Mouse (Mus musculus): ENCODE data around the gene Vti1a.
A peak's percentile ranks its signal among the peaks of the same experiment; 100 is the strongest.

Gene Vti1a

GRCm38 (mm10) chr19:55530041-55530440 lies 213.9 kb downstream of the Vti1a start:
- DNase-seq: peak; percentile 21

- no peak for DNase-seq
Measured at GRCm38 (mm10) chr19:55532681-55533080, 216.6 kb downstream of the Vti1a start.

GRCm38 (mm10) chr19:55536273-55536937 lies 220.3 kb downstream of the Vti1a start:
- no peak for DNase-seq

DNA sequence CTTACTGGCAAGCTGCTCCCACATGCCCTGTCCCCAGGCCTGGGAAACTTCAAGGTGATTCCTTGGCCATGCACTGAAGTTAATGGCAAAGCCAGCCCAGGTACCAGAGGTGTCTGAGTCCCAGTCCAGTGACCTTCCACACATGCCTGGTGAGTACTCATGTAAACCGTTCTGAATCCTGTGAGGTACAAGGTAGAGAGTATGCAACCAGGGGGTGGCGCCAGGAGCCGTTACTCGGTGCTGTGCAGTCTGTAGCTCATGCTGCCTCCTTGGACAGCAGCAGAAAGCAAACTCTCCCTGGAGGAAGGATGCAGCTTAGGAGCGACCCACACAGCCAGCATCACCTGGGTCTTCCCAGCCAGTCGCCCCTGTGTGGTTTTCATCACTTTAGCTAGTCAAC lies 221.6 kb downstream of the Vti1a start:
- peak; percentile 39 for DNase-seq

- DNase-seq: no peak
Measured at GRCm38 (mm10) chr19:55541641-55542040, 225.5 kb downstream of the Vti1a start.

- DNase-seq: peak; percentile 36
Measured at GRCm38 (mm10) chr19:55542461-55542860, 226.4 kb downstream of the Vti1a start.

GRCm38 (mm10) chr19:55543188-55543587 lies 227.1 kb downstream of the Vti1a start:
- DNase-seq: no peak

DNA sequence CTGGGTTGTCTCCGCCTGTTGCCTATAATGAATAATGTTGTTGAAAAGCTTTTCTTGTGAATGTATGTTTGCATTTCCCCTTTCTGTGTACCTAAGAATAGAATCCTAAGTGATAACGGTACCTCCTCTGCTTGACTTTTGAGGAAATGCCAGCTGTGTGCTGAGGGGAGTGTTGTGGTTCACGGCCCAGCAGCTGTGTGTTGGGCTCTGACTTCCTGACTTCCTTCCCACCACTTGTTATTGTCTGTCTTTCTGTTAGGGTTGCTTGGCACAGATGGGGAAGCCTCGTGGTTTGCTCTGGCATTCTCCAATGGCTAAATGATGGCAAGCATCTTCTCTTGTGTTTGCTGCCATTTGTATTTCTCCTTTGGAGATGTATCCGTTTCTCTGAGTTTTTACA lies 228.4 kb downstream of the Vti1a start:
- DNase-seq: no peak

- DNase-seq: peak; percentile 91
Measured at GRCm38 (mm10) chr19:55545529-55545928, 229.4 kb downstream of the Vti1a start.

- DNase-seq: no peak
Measured at GRCm38 (mm10) chr19:55546009-55546528, 230.0 kb downstream of the Vti1a start.

- no peak for DNase-seq
Measured at GRCm38 (mm10) chr19:55548206-55548605, 232.1 kb downstream of the Vti1a start.

- no peak for DNase-seq
Measured at GRCm38 (mm10) chr19:55548656-55549055, 232.6 kb downstream of the Vti1a start.

- DNase-seq: no peak
Measured at GRCm38 (mm10) chr19:55550176-55550575, 234.1 kb downstream of the Vti1a start.

DNA sequence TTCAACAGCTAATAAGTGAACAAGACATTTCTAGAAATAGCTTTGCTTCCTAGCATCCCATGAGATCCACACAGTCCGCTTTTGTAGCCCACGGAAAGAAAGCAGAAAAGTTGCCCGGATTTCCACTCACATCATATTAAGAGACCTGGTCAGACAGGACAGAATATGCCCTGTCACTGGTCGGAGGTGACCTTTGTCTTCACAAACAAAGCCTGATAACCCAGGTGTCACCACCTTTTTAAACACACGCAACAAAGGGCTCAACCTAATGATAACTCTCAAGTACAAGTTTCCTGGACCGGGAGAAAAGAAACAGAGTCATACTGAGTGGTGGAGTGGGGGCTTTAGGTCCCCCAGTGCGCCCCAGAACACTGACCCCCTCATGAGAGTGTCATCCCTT lies 236.2 kb downstream of the Vti1a start:
- DNase-seq: no peak

DNA sequence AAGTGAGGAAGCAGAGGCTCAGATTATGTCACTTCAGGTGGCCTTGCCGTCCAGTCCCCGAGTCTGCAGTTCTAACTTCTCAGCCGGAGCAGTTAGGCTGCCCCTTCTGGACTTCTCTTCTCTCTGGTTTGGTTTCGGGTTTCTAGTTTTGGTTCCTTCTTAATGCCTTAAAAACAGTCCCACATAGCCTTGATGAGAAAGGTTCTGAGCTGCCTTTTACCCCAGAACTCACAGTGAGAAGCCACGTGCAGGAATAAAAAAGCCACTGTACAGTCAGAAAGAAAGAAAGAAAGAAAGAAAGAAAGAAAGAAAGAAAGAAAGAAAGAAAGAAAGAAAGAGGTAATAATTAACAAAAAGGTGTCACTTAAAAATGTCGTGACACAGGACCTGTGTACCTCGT lies 236.8 kb downstream of the Vti1a start:
- DNase-seq: no peak

DNA sequence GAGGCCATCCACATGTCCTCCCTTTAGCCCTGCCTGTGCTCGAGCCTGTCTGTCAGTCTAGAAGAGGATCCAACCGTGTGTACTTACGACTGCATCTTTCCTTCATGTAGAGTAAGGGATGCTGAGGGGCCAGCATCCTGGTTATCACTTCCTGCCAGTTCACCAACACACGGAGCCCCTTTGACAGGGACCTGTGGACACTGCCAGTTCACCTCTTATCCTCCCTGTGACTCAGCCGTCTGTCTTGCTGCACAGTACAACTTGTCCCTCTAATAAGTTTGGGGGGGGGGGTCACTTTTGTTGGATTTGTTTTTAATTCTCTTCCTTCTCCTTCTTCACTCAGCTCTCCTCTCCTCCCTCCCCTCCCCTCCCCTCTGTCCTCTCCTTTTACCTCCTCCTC lies 238.2 kb downstream of the Vti1a start:
- DNase-seq: no peak

- no peak for DNase-seq
Measured at GRCm38 (mm10) chr19:55554703-55555102, 238.6 kb downstream of the Vti1a start.

DNA sequence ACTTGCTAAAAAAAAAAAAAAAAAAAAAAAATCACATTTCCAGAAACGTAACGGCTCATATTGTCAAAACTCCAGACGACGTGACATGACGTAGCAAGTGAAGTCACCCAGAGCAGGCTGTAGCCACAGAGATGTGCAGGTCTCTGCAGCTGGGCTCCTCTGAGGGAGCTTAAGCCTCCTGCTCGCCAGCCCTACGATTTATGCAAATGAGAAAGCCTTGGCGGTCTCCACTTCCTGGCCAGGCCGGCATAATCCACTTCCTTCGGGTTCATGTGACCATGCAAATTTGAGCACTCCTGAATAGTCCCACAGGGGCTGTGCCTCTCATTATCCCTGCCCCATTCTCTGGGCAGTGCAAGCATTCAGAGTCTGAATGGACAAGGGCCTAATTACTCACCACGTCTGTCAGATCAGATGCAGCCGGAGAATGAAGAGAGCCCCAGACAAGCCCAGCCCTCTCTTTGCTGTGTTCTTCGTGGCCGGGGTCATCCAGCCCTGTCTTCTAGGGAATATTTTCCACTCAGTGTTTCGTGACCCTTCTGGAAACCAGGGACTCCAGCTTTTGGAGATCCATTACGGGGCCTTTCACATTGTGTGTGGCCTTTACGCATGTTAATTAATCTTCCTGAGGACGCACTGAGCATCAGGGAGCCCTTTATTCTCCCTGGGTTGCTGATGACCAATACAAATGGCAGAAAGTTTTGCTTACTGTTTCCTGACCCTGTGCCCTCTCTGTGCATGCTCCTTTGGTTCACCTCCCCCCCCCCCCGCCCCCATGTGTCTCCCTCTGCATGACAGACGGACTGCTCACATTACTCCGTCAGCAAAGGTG lies 240.3 kb downstream of the Vti1a start:
- no peak for DNase-seq

DNA sequence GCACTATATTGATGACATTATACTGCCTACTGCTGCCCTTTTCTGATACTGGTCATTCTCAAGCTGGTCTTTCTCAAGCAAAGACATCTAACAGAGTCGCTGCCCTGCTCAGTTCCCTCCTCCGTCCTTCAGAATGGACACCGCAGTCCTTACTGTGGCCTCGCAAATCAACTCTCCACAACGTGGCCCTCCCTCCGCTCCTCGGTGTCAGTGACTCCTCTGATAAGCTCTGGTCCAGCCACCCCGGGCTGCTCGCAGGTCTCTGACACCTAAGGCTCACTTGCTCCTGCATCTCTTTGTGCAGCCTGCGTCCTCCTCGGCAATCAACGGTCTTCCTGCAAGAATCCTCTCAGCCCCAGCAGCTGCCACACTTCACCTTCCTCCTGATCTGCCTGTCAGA lies 243.2 kb downstream of the Vti1a start:
- no peak for DNase-seq

DNA sequence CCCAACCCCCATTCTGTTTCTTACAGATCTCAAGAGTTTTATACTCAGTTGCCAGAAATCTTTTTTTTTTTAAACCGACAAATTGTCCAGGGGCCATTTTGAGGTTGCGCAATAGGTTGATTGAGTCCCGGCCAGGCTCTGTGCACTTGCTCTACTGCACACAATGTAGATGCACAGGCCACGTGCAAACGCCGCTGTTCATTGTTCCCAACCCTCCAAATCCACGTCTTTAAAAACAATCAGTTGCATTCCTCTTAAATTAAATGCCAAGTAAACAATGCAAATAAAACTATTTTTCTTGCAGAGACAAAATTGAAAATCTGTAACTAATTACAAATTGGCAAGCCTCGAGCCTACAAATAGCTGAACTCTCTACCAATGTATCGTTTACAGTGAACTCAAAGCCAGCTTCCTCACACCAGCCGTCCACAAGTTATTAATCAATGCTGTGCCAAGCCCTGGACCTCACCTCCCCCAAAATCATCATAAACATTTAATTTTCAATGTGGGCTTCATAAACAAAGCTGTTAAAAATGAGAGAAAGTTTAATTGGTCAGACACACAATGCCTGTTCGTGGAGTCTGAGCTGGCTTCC lies 244.1 kb downstream of the Vti1a start:
- DNase-seq: peak; percentile 30

GRCm38 (mm10) chr19:55561469-55561868 lies 245.4 kb downstream of the Vti1a start:
- no peak for DNase-seq

- DNase-seq: no peak
Measured at GRCm38 (mm10) chr19:55562487-55563147, 246.5 kb downstream of the Vti1a start.

- no peak for DNase-seq
Measured at GRCm38 (mm10) chr19:55563148-55563651, 247.1 kb downstream of the Vti1a start.
